Mouse (Mus musculus) 3134 (cell line): Measurements from ENCODE around the gene Mettl17.

ENCODE experiments used
- DNase-seq: peaks from one replicate; pipeline ENCODE4 v3.0.0-alpha.2; 2011; ENCODE audit warnings: low spot score; ENCODE audit not compliant: insufficient read length; ENCODE audit errors: extremely low read depth

Mettl17 gene

GRCm38 (mm10) chr14:51896019-51896418 is 11.4 kb downstream of the Mettl17 start:
- no peak for DNase-seq

- no peak for DNase-seq
Measured at GRCm38 (mm10) chr14:51896539-51897170, 12.0 kb downstream of the Mettl17 start.

- DNase-seq = no peak
Measured at GRCm38 (mm10) chr14:51899351-51899750, 14.7 kb downstream of the Mettl17 start.

GRCm38 (mm10) chr14:51902806-51903710 is 18.4 kb downstream of the Mettl17 start:
- no peak for DNase-seq

GRCm38 (mm10) chr14:51903782-51904181 is 19.1 kb downstream of the Mettl17 start:
- no peak for DNase-seq

DNA sequence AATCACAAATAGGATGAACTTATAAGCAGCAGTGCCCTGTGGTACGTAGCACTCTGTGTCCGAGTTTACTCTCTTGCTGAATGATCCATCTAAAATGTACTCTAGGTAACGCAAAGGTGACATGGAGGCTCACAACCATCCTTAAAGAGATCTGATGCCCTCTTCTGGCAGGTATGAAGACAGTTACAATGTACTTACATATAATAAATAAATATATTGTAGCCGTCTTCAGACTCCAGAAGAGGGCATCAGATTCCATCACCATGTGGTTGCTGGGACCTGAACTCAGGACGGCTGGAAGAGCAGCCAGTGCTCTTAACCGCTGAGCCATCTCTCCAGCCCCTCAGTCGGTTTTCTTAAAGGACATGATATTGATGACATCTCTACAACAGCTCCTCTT is 20.1 kb downstream of the Mettl17 start:
- DNase-seq = no peak

- no peak for DNase-seq
Measured at GRCm38 (mm10) chr14:51906102-51906501, 21.5 kb downstream of the Mettl17 start.

DNA sequence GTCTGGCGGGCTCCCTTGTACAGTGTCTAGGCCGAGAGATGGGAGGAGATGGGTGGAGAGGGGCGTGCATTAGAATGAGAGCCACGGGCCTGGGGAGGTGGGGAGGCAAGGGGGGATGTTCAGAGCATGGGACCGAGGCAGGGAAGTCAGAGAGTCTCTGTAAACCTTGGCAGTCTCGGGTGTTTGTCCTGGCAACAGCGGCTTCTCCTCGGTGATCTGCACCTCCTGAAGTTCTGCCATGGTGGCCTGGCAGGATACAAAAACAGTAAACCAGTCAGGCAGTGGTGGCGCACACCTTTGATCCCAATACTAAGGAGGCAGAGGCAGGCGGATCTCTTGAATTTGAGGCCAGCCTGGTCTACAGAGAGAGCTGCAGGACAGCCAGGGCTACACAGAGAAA is 26.7 kb downstream of the Mettl17 start:
- DNase-seq = no peak

DNA sequence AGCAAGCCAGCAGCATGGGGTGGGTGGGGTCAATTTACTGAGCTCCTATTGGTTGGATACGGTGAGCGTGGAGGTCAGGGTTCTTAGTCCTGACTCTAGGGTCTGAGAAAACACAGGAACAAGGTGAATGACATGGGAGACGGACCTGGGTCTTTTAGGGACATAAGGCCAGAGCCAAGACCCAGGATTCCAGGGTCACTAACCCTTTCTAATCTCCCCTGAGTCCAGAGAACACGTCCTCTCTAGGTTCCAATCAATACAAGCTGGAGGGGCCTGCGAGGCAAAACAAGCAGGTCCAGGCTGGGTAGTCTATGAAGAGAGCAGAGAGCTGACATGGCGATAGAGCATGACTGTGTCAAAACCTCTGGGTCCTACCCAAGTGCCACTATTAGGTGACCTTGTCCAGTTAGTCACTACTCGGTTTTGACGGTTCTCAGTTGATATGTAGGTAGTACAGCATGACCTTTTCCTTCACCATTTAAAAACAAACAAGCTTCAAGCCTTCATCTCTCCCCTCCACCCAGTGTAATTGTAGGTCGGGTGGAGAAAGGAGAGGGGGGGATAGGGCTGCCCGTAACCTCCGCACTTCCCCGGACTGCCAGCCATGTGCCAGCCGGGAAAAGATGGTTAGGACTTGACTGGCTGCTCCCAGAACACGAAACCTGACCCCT is 27.9 kb downstream of the Mettl17 start:
- no peak for DNase-seq

- no peak for DNase-seq
Measured at GRCm38 (mm10) chr14:51913062-51913959, 28.7 kb downstream of the Mettl17 start.

DNA sequence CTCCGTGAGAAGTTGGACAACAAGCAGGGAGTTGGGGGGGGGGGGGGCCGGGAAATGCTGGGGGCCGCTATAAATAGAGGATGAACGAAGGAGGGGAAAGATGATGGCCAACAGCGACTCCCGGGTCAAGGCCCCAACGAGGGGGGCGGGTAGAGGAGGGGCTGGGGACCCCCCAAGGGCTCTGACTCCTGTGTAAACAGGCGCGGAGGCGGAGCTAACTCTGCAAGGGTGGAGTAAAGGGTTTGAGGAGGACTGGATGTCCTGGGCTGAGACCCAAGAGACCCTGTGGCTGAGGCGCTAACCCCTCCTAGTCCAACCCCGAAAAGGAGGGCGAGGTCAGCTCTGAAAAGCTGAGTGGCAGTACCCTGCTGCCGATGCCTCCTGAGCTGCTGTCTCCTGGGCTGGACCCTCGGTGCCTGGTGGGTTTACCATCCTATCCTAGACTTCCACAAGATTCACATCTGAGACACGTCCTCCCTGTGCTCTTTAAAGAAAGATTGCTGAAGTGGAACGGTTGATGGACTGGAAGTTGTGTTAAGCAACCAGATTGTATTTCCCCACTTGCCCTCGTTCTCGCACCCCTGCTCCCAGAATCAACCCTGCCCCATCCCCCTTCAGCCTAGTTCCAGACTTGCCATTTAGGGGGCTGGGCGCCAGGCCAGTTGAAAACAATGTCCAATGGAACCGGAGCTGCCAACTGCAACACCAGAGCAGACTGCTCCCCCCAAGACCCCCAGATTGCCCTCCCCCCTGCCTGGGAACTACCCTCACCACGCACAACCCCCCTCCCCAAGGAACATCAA is 29.5 kb downstream of the Mettl17 start, which contains the start of gene Ndrg2:
Gene Ndrg2, minus strand, starts transcription at position 199 of the 803 bp plus-strand sequence.
- DNase-seq = no peak

DNA sequence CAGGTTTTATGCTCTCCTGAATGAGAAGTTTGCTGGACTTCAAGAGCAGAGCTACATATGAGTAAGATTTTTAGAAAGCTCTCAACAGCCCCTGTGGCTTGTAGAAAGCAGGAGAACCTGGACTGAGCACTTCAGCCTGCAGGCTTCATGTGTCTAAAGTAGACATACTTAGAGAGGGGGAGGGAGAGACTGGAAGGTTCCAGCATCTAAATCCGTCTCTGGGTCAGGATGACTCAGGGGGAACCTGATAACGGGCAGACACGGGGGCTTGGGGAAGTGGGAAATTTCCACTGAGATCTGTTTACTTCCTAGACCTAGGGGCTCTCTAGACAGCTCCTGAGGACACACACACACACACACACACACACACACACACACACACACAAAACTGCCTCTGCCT is 30.4 kb downstream of the Mettl17 start:
- no peak for DNase-seq

- no peak for DNase-seq
Measured at GRCm38 (mm10) chr14:51916539-51916938, 31.9 kb downstream of the Mettl17 start.

- DNase-seq = no peak
Measured at GRCm38 (mm10) chr14:51918125-51918524, 33.5 kb downstream of the Mettl17 start, which contains the start of gene Tppp2. Tppp2 (plus strand) TSS chr14:51918425.

DNA sequence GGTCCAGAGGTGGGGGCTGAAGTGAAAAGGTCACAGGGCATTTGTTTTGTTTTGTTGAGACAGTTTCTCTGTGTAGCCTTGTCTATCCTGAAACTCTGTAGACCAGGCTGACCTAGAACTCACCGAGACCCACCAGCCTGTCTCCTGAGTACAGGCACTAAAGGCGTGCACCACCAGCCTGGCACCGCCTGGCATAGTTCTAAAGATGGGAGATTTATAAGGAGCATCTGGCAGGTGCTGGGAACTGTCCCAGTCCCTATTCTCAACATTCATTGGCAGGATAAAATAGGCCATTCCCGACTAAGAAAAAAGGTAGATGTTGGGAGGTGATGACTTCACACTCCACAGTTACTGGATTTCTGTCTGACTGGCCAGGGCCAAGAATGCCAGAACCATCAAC is 34.3 kb downstream of the Mettl17 start:
- no peak for DNase-seq

GRCm38 (mm10) chr14:51921759-51922570 is 37.3 kb downstream of the Mettl17 start:
- DNase-seq = no peak

DNA sequence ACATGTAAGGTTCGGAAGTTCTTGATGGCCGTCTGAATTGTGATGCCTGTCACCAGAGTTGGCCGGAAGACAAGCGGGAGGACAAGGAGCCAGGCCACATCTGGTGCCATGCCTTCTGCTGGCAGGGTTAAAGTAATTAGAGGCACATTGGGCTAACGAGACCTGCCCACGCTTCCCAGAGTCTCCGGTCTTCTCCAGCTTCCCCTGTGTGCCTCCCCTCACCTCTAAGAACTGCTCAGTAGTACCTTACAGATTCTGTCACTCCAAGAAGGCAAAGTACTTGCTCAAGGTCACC is 37.9 kb downstream of the Mettl17 start, which contains the start of gene Rnase13:
Gene Rnase13, minus strand, starts transcription at position 203 of the 295 bp plus-strand sequence.
- DNase-seq = no peak

GRCm38 (mm10) chr14:51922910-51923309 is 38.3 kb downstream of the Mettl17 start:
- DNase-seq = no peak

- no peak for DNase-seq
Measured at GRCm38 (mm10) chr14:51923492-51923891, 38.9 kb downstream of the Mettl17 start.
